Mouse (Mus musculus) adrenal gland, adult 2 months (tissue): ENCODE measurements around the gene Catsper4. TPM values are rescaled to one million over a fixed set of nuclear protein-coding genes. Genes with fewer than 3 reads are reported as not detected.

Experiments
- DNase-seq: peaks from one replicate; pipeline ENCODE4 v3.0.0; 2021
- polyA plus RNA-seq: library from polyadenylated mRNA; depleted of rRNA; stranded (reverse); fragments of >200 nt; gene quantifications from 2 replicates; pipeline ENCODE4 v1.2.3, GENCODE M21; 2012
- total RNA-seq, 2 experiments: library from RNA; stranded (reverse); gene quantifications; 2 replicates each; pipeline ENCODE4 v1.2.3; 2021

The Catsper4 gene
- total and polyA plus RNA-seq, 3 experiments, result not detected

GRCm38 (mm10) chr4:134250930-134251240 lies 23.7 kb upstream of the Catsper4 start:
- DNase-seq, result no peak

- DNase-seq, result no peak
These were observed 23.1 kb upstream of the Catsper4 start for GRCm38 (mm10) chr4:134250116-134250929.

- peak; percentile 73 for DNase-seq
These were observed 22.5 kb upstream of the Catsper4 start for GRCm38 (mm10) chr4:134249651-134250050.

GRCm38 (mm10) chr4:134246719-134247258 lies 19.6 kb upstream of the Catsper4 start, which contains the start of gene Gm30191:
Gene Gm30191, plus strand, starts transcription at chr4:134246935.
- DNase-seq, result no peak

- DNase-seq, result no peak
These were observed 19.1 kb upstream of the Catsper4 start for GRCm38 (mm10) chr4:134246256-134246655.

- DNase-seq, result peak; percentile 96
These were observed 18.1 kb upstream of the Catsper4 start, which contains the start of gene Zfp593 for GRCm38 (mm10) chr4:134245148-134245843. Gene Zfp593, minus strand, starts transcription at chr4:134245592.

GRCm38 (mm10) chr4:134243516-134244250 lies 16.5 kb upstream of the Catsper4 start, which contains the start of gene E130218I03Rik:
Gene E130218I03Rik, plus strand, starts transcription at chr4:134243662.
- no peak for DNase-seq

GRCm38 (mm10) chr4:134238686-134239085 lies 11.5 kb upstream of the Catsper4 start:
- no peak for DNase-seq

- peak; percentile 93 for DNase-seq
These were observed 11.1 kb upstream of the Catsper4 start, which contains the start of gene Cnksr1 for GRCm38 (mm10) chr4:134238279-134238651. Gene Cnksr1, minus strand, starts transcription at chr4:134238399.

GRCm38 (mm10) chr4:134237582-134238278 lies 10.5 kb upstream of the Catsper4 start:
- DNase-seq, result no peak

- no peak for DNase-seq
These were observed 7.7 kb upstream of the Catsper4 start for GRCm38 (mm10) chr4:134234876-134235275.

GRCm38 (mm10) chr4:134230431-134230830 lies 3.2 kb upstream of the Catsper4 start:
- DNase-seq, result no peak

GRCm38 (mm10) chr4:134222793-134223600 lies 4.2 kb downstream of the Catsper4 start:
- no peak for DNase-seq

GRCm38 (mm10) chr4:134206488-134207053 lies 20.6 kb downstream of the Catsper4 start:
- peak; percentile 27 for DNase-seq

- DNase-seq, result no peak
These were observed 23.8 kb downstream of the Catsper4 start for GRCm38 (mm10) chr4:134203340-134203896.

GRCm38 (mm10) chr4:134202904-134203303 lies 24.3 kb downstream of the Catsper4 start, which contains the start of gene Gm7534:
Gene Gm7534, minus strand, starts transcription at chr4:134203004.
- DNase-seq, result no peak

- no peak for DNase-seq
These were observed 27.8 kb downstream of the Catsper4 start for GRCm38 (mm10) chr4:134199371-134199770.

- no peak for DNase-seq
These were observed 40.9 kb downstream of the Catsper4 start for GRCm38 (mm10) chr4:134186268-134186667.

- DNase-seq, result no peak
These were observed 41.6 kb downstream of the Catsper4 start for GRCm38 (mm10) chr4:134185569-134185968.

GRCm38 (mm10) chr4:134183711-134184110 lies 43.5 kb downstream of the Catsper4 start:
- DNase-seq, result no peak
